Mouse (Mus musculus): ENCODE results near the gene Olfr1120. TPM values are rescaled to one million over a fixed set of nuclear protein-coding genes. Genes with fewer than 3 reads are reported as not detected.

Gene Olfr1120
- polyA plus RNA-seq, 1 experiment, result not detected

Other genes starting within 250 kb of the Olfr1120 start
- gene Olfr259, start 240.2 kb upstream of the Olfr1120 start, polyA plus RNA-seq (2012; rRNA removed), result not detected in 2 replicates
- not detected in 2 replicates for gene Olfr1110, start 214.5 kb upstream of the Olfr1120 start, polyA plus RNA-seq (2012; rRNA removed)
- not detected in 2 replicates for gene Olfr1111, start 202.2 kb upstream of the Olfr1120 start, polyA plus RNA-seq (2012; rRNA removed)
- not detected in 2 replicates for gene Olfr1112, start 167.0 kb upstream of the Olfr1120 start, polyA plus RNA-seq (2012; rRNA removed)
- not detected in 2 replicates for gene Olfr1113, start 145.8 kb upstream of the Olfr1120 start, polyA plus RNA-seq (2012; rRNA removed)
- not detected in 2 replicates for gene Olfr1115, start 106.8 kb upstream of the Olfr1120 start, polyA plus RNA-seq (2012; rRNA removed)
- gene Olfr1116, start 87.3 kb upstream of the Olfr1120 start, polyA plus RNA-seq (2012; rRNA removed), result not detected in 2 replicates
- not detected in 2 replicates for gene Olfr1118, start 47.2 kb upstream of the Olfr1120 start, polyA plus RNA-seq (2012; rRNA removed)
- not detected in 2 replicates for gene Olfr1121, start 15.1 kb downstream of the Olfr1120 start, polyA plus RNA-seq (2012; rRNA removed)
- not detected in 2 replicates for gene Olfr1122, start 31.0 kb downstream of the Olfr1120 start, polyA plus RNA-seq (2012; rRNA removed)
- gene Olfr1123, start 61.8 kb downstream of the Olfr1120 start, polyA plus RNA-seq (2012; rRNA removed), result not detected in 2 replicates
- not detected in 2 replicates for gene Olfr1124, start 75.5 kb downstream of the Olfr1120 start, polyA plus RNA-seq (2012; rRNA removed)
- not detected in 2 replicates for gene Olfr1126, start 99.1 kb downstream of the Olfr1120 start, polyA plus RNA-seq (2012; rRNA removed)
- gene Pramel7, start 142.3 kb downstream of the Olfr1120 start, polyA plus RNA-seq (2012; rRNA removed), result not detected in 2 replicates
- not detected in 2 replicates for gene Pramel6, start 151.8 kb downstream of the Olfr1120 start, polyA plus RNA-seq (2012; rRNA removed)
- not detected in 2 replicates for gene Olfr153, start 177.0 kb downstream of the Olfr1120 start, polyA plus RNA-seq (2012; rRNA removed)
- not detected in 2 replicates for gene Olfr1128, start 190.7 kb downstream of the Olfr1120 start, polyA plus RNA-seq (2012; rRNA removed)
- not detected in 2 replicates for gene Olfr1129, start 219.1 kb downstream of the Olfr1120 start, polyA plus RNA-seq (2012; rRNA removed)

All from spleen, adult 2 months (tissue).